Mouse (Mus musculus): ENCODE measurements around the gene Cop1. TPM values are rescaled to one million over a fixed set of nuclear protein-coding genes. Genes with fewer than 3 reads are reported as not detected.

Gene Cop1
- total and polyA plus RNA-seq, 3 experiments: 28.3 to 95.1 (median 83.8) TPM

GRCm38 (mm10) chr1:159396515-159396914 lies 164.4 kb downstream of the Cop1 start:
- H3K27me3 ChIP-seq (ENCODE audit: control insufficient read depth in 1 of 2, insufficient read depth in 2 of 2, low read length in 2 of 2): no peaks in the 10 kb centered on the region
- no peaks in the 10 kb centered on the region for H3K36me3 ChIP-seq (ENCODE audit: control insufficient read depth in 1 of 2, insufficient read depth in 2 of 2, low read length in 2 of 2)
- H3K4me1 ChIP-seq (ENCODE audit: control insufficient read depth in 1 of 2, insufficient read depth in 2 of 2, low read length in 2 of 2): no peaks in the 10 kb centered on the region
- H3K9ac ChIP-seq (ENCODE audit: control insufficient read depth, low read depth, low read length, poor library complexity, severe bottlenecking): no peak overlapping the region
- no peak overlapping the region for H3K4me3 ChIP-seq (ENCODE audit: control insufficient read depth in 1 of 2, insufficient read depth in 1 of 2, low read depth in 2 of 2, low read length in 2 of 2)
- no peaks in the 10 kb centered on the region for H3K9me3 ChIP-seq (replicated peaks; ENCODE audit: insufficient read depth, low read length)
- peak; percentile 18 for DNase-seq (ENCODE audit: low read depth, low spot score)
- no peaks in the 10 kb centered on the region for H3K79me2 ChIP-seq (ENCODE audit: control insufficient read depth, insufficient read depth, low read length, poor library complexity)
- H3K27ac ChIP-seq (ENCODE audit: control insufficient read depth, low read depth, low read length): no peak overlapping the region
- no peak; the same call in 1 of the 2 replicates for TF ChIP-seq ZC3H11A (IDR thresholded peaks at IDR 0.05; ENCODE audit: low read depth, low read length)
- TF ChIP-seq ETS1 (IDR thresholded peaks at IDR 0.05; ENCODE audit: low read depth, low read length): no peak
- no peak for TF ChIP-seq POLR2AphosphoS2 (IDR thresholded peaks at IDR 0.05; ENCODE audit: low read length)
- TF ChIP-seq RAD21 (IDR thresholded peaks at IDR 0.05; ENCODE audit: low read depth, low read length): peak; percentile 40
- no peak for TF ChIP-seq CHD1 (IDR thresholded peaks at IDR 0.05; ENCODE audit: low read depth, low read length)
- peak; percentile 24 to 48 (median 43); a peak in 5 of 6 replicates for TF ChIP-seq CTCF (IDR thresholded peaks at IDR 0.05 in 2 of 3, conservative IDR thresholded peaks at IDR 0.05 in 1 of 3; ENCODE audit: control insufficient read depth in 1 of 3, insufficient read depth in 1 of 3, low read depth in 2 of 3, low read length in 3 of 3, poor library complexity in 1 of 3, severe bottlenecking in 1 of 3)
- TF ChIP-seq SMC3 (IDR thresholded peaks at IDR 0.05; ENCODE audit: low read depth, low read length): peak; percentile 53
- TF ChIP-seq POLR2A (IDR thresholded peaks at IDR 0.05; ENCODE audit: control insufficient read depth in 1 of 2, insufficient read depth in 1 of 2, low read depth in 1 of 2, low read length in 2 of 2, poor library complexity in 1 of 2): no peak
- no peak for TF ChIP-seq GABPA (IDR thresholded peaks at IDR 0.05; ENCODE audit: low read depth, low read length)
- no peak for TF ChIP-seq NRF1 (IDR thresholded peaks at IDR 0.05; ENCODE audit: insufficient read depth, low read depth, low read length, poor library complexity, severe bottlenecking)

All from MEL (cell line).